Mouse (Mus musculus) adrenal gland, postnatal 25 days (tissue): ENCODE results near the gene Bcl11b. TPM values are rescaled to one million over a fixed set of nuclear protein-coding genes. Genes with fewer than 3 reads are reported as not detected.

ENCODE experiments used
- DNase-seq: peaks from one replicate; pipeline ENCODE4 v3.0.0; 2021; ENCODE audit warnings: mixed read lengths
- total RNA-seq: library from RNA; stranded (reverse); gene quantifications from 2 replicates; pipeline ENCODE4 v1.2.3, GENCODE M21; 2021

The Bcl11b gene
- total RNA-seq, 1 experiment from 2014 or later, result 0.18 TPM

DNA sequence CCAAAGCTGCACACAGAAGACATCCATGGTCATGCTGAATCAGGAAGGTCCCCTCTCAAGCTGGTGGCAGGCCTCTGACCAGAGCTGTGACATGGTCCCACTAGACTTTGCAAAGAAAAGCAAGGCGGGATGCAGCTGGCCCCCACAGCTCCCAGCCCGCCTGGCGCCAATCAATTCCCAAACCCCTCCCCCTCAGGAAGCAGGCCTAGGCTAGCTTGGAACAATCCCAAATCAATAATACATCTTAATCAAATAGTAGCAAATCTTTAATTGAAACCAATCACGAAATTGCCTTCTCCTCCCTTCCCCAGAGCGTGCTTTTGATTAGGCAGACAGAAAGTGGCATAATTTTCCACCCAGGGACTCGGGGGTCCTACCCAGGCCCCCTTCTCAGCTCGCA, 113.1 kb downstream of the Bcl11b start:
- DNase-seq, result no peak

DNA sequence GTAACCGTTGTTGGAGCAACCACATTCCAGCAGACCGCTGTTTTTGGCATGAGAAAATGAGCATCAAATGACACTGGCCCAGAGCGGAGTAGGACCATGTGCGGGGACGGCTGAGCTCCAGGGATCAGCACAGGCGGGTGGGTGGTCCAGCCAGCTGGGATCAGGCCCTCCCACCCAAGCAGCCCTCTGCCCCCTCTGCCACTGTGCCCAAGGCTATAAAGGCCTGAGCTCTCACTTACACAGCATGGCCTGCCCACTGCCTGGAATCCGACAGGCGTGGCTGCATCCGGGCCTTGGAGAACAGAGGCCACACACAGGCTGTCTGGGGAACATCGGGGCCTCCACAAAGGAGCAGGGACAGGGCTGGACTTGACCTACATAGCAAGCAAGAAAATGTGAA, 113.6 kb downstream of the Bcl11b start:
- no peak for DNase-seq

GRCm38 (mm10) chr12:107888646-107889045, 114.8 kb downstream of the Bcl11b start:
- no peak for DNase-seq

DNA sequence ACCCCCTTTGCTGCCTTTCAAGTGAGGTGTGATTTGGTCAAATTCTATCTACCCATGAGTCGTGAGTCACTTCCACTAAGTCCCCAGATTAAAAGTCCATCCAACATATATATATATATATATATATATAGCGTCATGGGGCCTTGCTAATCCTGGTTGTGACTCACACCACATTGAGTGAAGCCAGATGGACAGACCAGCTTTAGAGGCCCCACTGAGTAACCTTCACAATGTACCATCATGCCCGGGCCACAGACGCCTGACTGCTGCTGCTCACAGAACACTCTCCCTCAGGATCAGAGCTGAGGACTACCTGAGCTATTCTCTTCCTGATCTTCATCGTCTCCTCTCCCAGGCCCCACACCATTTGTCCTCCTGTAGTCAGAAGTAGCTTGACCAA, 115.4 kb downstream of the Bcl11b start:
- DNase-seq, result no peak

DNA sequence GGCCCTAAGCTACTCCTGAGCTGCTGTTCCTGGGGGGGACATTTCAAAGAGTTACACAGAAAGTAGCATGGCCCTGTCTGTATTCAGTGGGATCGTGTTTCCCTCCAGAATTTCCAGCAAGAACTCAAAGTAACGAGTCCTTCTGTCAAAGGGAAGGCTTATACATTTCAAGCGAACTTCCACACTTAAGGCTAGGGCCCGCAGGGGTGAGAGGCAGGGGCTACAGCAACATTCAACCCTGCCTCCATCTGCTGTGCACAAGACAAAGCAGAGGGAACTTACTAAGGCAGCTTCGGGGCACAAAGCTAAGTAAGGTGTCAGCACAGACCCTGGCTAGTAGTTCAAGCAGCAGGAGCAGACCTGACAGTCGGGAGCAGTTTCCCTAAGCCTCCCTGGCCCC, 115.8 kb downstream of the Bcl11b start:
- DNase-seq, result no peak

GRCm38 (mm10) chr12:107884330-107885065, 118.9 kb downstream of the Bcl11b start:
- DNase-seq, result no peak

DNA sequence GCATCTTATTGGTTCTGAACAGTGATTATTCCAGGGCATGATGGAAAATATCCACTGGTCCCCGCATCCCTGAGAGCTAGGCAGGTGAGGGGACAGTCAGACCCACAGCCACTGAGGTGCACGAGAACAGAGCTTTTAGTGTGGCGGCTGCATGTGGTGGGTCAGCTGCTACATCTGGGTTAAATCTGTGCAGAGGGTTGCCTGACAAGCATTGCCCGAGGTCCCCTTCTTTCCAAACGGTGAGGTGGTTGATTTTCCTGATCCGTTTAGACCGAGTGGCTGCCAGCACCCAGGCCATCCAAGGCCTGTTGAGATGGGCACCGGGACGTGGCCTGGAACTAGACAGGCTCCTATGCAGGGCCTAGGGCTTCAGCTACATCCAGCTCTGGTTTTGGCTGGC, 121.7 kb downstream of the Bcl11b start:
- no peak for DNase-seq

GRCm38 (mm10) chr12:107880748-107881147, 122.7 kb downstream of the Bcl11b start:
- no peak for DNase-seq

- DNase-seq, result no peak
Observed at GRCm38 (mm10) chr12:107879114-107879777, 124.2 kb downstream of the Bcl11b start.

DNA sequence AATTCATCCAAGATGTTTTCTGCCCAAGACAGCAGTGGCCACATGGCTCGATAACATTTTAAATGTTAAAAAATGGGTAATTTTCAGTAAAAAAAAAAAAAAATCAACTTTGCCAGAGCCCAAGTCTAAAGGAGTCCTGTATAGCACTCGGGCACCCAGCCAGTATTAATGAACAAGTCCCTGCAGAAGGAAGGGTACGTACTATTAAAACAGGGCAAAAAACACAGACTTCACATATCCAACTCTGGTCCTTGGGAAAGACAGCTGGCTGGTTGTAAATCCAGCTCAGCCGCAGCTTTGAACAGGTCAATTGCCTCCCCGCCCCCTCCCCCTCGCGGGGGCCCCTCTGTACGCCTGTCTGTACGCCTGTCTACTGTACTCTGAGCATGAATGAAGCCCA, 127.2 kb downstream of the Bcl11b start:
- no peak for DNase-seq

DNA sequence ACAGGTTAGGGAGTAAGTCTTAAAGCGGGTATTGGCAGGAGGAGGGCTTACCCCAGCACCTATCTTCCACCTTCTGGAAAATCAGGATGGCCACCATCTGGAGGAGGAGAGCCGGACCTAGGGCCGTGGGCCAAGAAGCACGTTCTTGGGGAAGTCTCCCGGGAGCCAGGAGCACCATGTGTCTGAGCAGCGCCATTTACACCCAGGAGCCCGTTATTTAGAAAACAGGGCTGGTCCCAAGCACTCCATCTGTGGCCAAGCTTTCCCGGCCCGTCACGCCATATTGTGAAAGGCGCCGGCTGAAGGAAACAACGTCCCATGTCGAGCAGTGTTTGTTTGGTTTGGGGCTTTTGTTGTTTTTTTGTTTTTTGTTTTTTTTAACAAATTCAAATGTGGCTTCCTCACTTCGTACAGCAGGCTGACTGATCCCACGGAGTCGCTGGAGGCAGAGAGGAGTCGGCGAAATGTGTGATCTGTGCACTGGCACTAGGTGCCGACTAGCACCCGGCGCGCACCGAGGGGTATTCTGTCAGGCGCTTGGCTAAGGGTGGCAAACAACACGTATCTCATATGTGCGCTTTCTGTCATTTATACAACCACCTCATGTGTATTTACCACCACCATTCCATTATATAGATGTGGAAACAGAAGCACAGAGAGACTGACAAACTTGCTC, 128.8 kb downstream of the Bcl11b start:
- no peak for DNase-seq

GRCm38 (mm10) chr12:107869526-107870050, 133.8 kb downstream of the Bcl11b start:
- DNase-seq, result no peak

DNA sequence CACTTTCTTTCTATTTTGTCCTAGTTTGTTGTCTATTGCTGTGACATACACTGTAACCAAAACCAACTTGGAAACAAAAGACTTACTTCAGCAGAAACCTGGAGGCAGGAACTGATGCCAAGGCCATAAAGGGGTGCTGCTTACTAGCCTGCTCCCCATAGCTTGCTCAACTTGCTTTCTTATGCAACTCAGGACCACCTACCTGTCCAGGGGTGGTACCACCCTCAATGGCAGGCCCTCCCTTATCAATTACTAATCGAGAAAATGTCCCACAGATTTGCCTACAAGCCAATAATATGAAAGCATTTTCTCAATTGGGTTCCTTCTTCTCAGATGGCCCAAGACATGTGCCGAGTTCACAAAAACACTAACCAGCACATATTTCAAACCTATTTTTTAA, 135.1 kb downstream of the Bcl11b start:
- DNase-seq, result no peak

Other genes starting within 250 kb of the Bcl11b start
- 122 and 130 TPM in 2 replicates for gene Setd3, start 175.7 kb upstream of the Bcl11b start, total RNA-seq
- gene Ccnk, start 176.0 kb upstream of the Bcl11b start, total RNA-seq, result 33.4 and 34.6 TPM in 2 replicates